Mouse (Mus musculus): Measurements from ENCODE around the gene Lgals3. TPM values are rescaled to one million over a fixed set of nuclear protein-coding genes. Genes with fewer than 3 reads are reported as not detected.

Lgals3 gene
- polyA plus RNA-seq, 1 experiment from 2014 or later = 2.7 TPM

Other genes starting within 250 kb of the Lgals3 start
- 5.4 and 5.5 TPM in 2 replicates for gene Gch1, start 178.3 kb upstream of the Lgals3 start, polyA plus RNA-seq (2015; fragmentation: Nextera tagmentation; extraction: Ambion mirVana)
- 16.4 and 17.3 TPM in 2 replicates for gene Wdhd1, start 90.9 kb upstream of the Lgals3 start, polyA plus RNA-seq (2015; fragmentation: Nextera tagmentation; extraction: Ambion mirVana)
- gene Socs4, start 90.8 kb upstream of the Lgals3 start, polyA plus RNA-seq (2015; fragmentation: Nextera tagmentation; extraction: Ambion mirVana) = 1.8 and 2.4 TPM in 2 replicates
- 43.1 and 44.5 TPM in 2 replicates for gene Mapk1ip1l, start 69.5 kb upstream of the Lgals3 start, polyA plus RNA-seq (2015; fragmentation: Nextera tagmentation; extraction: Ambion mirVana)
- gene Dlgap5, start 50.7 kb downstream of the Lgals3 start, polyA plus RNA-seq (2015; fragmentation: Nextera tagmentation; extraction: Ambion mirVana) = 31.0 and 33.4 TPM in 2 replicates
- gene Fbxo34, start 82.7 kb downstream of the Lgals3 start, polyA plus RNA-seq (2015; fragmentation: Nextera tagmentation; extraction: Ambion mirVana) = 15.1 and 16.0 TPM in 2 replicates
- 9.1 and 11.0 TPM in 2 replicates for gene Atg14, start 202.9 kb downstream of the Lgals3 start, polyA plus RNA-seq (2015; fragmentation: Nextera tagmentation; extraction: Ambion mirVana)